Mouse (Mus musculus) olfactory bulb, adult 2 months (tissue): ENCODE measurements around the gene Utp6. TPM values are rescaled to one million over a fixed set of nuclear protein-coding genes. Genes with fewer than 3 reads are reported as not detected.

Experiments
- H3K27ac ChIP-seq: fragments of 200-500 bp; 2 replicates; pipeline ENCODE4 v1.5.1; 2012; ENCODE audit warnings: low read depth, low read length; ENCODE audit not compliant: insufficient read depth
- H3K4me1 ChIP-seq: fragments of 200-500 bp; 2 replicates; pipeline ENCODE4 v1.6.1; 2012; ENCODE audit warnings: low read length; ENCODE audit not compliant: control insufficient read depth, insufficient read depth
- H3K4me3 ChIP-seq: fragments of 200-500 bp; 2 replicates; pipeline ENCODE4 v1.5.1; 2012; ENCODE audit warnings: mild to moderate bottlenecking, low read depth, low read length, moderate library complexity; ENCODE audit not compliant: insufficient read depth
- CTCF ChIP-seq: fragments of 200-500 bp; IDR thresholded peaks from 2 replicates; pipeline ENCODE4 v1.5.1; 2012; ENCODE audit warnings: low read depth, mild to moderate bottlenecking, low read length, moderate library complexity; ENCODE audit not compliant: insufficient read depth
- POLR2A ChIP-seq: fragments of 200-500 bp; IDR thresholded peaks from 2 replicates; pipeline ENCODE4 v1.6.1; 2012; ENCODE audit warnings: mild to moderate bottlenecking, low read depth, low read length, moderate library complexity; ENCODE audit not compliant: insufficient read depth
- WGBS: fragments of 180-500 bp; shearing (Covaris S2); methylation state at CpG from one replicate; pipeline ENCODE4 v1.1.7; 2018; 5-methylcytosine and 5-hydroxymethylcytosine counted together
- polyA plus RNA-seq: library from polyadenylated mRNA; stranded (reverse); fragments of >200 nt; gene quantifications from 2 replicates; pipeline ENCODE4 v1.2.4, GENCODE M21; 2012; ENCODE audit warnings: low replicate concordance; ENCODE audit not compliant: missing spikeins, insufficient read depth, insufficient read length

Gene Utp6
- polyA plus RNA-seq, 1 experiment = not detected

DNA sequence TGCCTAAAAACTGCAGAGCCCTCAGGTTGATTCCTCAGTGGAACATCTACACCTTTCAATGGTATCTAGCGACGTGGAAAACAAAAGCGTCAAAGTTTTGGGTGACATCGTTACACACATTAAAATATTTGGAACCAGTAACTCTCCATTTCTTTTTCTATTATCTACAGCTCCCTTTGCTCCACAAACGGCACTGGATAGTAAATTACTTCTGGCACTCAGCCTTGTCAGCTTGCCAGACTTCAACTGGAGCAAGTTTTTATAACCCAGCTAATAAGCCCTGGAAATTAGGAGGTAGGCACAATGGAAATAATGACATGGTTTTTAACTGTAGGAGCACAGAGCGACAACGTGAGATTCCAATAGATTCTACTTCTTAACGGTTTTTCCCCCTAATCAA is 3.7 kb upstream of the Utp6 start:
- Histone ChIP-seq H3K4me1 (peaks cover 3% of the 10 kb centered on the region; the same call in 1 of the 2 replicates), H3K27ac (no peak overlapping the region), H3K4me3 (no peak overlapping the region)
- no peak for TF ChIP-seq POLR2A
- TF ChIP-seq CTCF = no peak
- 9% methylated on average over 8 of the region's 8 CpGs for WGBS

GRCm38 (mm10) chr11:79963212-79963974 is 1.2 kb upstream of the Utp6 start:
- no peak for TF ChIP-seq CTCF
- TF ChIP-seq POLR2A = no peak
- WGBS = 32% methylated on average over 8 of the region's 8 CpGs
- peaks cover 3% of the 10 kb centered on the region; the same call in 1 of the 2 replicates for H3K4me1 ChIP-seq
- no peak overlapping the region for H3K27ac ChIP-seq
- H3K4me3 ChIP-seq = no peak overlapping the region

- H3K4me1 ChIP-seq = peaks cover 3% of the 10 kb centered on the region; the same call in 1 of the 2 replicates
- H3K27ac ChIP-seq = no peak overlapping the region; the same call in 1 of the 2 replicates
- no peak for TF ChIP-seq CTCF
- TF ChIP-seq POLR2A = no peak
- peak overlapping the region; percentile 84 for H3K4me3 ChIP-seq
- WGBS = under 1% methylated on average over 9 of the region's 9 CpGs
Measured at GRCm38 (mm10) chr11:79962877-79963183, 640 bp upstream of the Utp6 start.

DNA sequence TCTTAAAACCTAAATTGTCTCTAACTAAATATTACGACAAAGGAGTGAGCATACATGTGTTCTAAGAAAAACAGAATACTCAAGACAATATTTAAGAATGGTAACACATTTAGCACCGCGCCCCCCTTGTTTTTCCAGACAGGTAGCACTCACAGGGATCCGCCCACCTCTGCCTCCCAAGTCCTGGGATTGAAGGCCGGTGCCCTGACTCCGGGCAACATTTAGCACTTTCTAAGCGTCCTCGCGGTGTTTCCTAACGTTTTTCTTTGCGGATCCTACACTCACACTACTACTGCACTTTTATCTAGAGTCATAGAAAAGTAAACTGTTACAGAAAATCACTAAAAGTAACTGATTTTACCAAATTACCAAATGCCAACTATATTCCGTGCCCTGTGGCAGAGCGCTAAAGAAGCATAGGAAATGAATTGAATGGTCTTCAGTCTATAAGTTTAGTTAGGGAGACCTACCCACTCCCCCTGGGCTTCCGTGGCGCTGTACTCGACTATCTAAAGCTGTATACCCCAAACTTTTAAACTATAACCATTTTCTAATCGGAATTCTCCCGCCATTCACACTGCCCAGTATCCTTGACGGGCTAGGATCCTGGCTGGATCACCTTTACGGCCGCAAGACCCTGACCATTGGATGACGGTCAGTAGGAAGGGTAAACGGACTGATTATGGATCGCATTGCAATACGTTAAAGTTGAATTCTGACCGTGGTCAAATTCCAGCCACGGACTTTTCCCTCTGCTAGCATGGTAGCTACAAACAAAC is 655 bp downstream of the Utp6 start:
- Histone ChIP-seq H3K4me1 (peaks cover 3% of the 10 kb centered on the region; the same call in 1 of the 2 replicates), H3K27ac (no peak overlapping the region), H3K4me3 (peak overlapping the region; percentile 84)
- 5% methylated on average over 27 of the region's 27 CpGs for WGBS
- TF ChIP-seq POLR2A = no peak

DNA sequence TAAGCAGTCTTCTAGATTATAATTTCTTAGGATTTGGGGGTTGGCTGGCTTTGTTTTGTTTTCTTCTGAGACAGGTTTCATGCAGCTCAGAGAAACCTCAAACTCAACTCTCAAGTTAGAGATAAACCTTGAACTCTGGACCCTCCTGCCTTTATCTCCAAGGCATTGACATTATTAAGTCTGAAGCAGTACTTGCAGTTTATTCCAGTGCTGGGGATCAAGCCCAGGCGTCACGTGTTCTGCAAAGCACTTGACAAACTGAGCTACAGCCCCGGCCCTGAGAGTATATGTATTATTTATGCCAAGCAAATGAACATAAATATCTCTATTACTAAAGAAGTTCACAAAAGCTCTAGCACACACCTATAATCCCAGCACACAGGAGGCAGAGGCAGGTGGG is 14.9 kb downstream of the Utp6 start:
- 93% methylated on average over 3 of the region's 3 CpGs for WGBS
- H3K4me3 ChIP-seq = no peak overlapping the region
- H3K4me1 ChIP-seq = no peaks in the 10 kb centered on the region
- H3K27ac ChIP-seq = no peak overlapping the region
- no peak for TF ChIP-seq POLR2A
- TF ChIP-seq CTCF = no peak

- Histone ChIP-seq H3K27ac (no peak overlapping the region), H3K4me3 (no peak overlapping the region), H3K4me1 (no peaks in the 10 kb centered on the region)
- WGBS = 90% methylated on average over 7 of the region's 7 CpGs
- TF ChIP-seq CTCF (no peak), POLR2A (no peak)
Measured at GRCm38 (mm10) chr11:79943601-79944000, 18.6 kb downstream of the Utp6 start.

DNA sequence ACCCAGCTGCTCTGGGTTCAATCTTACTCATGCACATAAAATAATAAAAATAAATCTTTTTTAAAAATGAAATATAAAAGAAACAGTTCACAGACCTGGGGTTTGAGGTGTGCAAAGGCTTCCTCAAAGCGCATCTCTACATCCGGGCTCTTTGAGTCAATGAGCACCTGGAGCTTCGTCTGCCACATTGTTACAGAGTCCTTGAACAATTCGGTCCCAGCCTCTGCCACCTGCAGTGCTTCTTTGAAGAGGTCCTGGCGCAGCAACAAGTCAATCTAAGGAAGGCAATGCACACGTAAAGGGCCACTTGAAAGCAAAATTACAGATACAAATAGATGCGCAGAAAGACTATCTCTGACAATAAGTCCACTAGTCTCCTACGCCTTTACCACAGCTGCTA is 19.1 kb downstream of the Utp6 start:
- TF ChIP-seq POLR2A (no peak), CTCF (no peak)
- Histone ChIP-seq H3K4me1 (no peaks in the 10 kb centered on the region), H3K27ac (no peak overlapping the region), H3K4me3 (no peak overlapping the region)
- 87% methylated on average over 8 of the region's 8 CpGs for WGBS

DNA sequence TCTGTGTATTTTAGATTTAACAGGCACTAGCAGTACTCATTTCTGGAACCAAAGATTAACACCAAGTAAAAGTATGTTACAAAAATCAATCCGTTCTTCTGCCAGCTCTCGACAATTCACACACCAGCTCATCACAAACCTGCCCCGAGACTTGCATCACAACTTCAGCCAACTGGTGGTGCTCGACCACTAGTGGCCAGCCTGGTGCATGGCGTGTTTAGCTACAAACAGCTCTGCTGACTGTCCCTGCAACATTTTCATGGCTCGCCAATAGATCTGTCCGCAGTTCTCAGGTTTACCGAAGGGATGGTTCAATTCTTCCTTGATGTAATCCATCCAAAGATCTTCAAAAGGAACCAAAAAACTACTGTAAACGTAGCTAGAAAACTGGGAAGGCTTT is 26.4 kb downstream of the Utp6 start:
- no peak for TF ChIP-seq CTCF
- no peak for TF ChIP-seq POLR2A
- Histone ChIP-seq H3K4me1 (no peaks in the 10 kb centered on the region), H3K4me3 (no peak overlapping the region), H3K27ac (no peak overlapping the region)
- 86% methylated on average over 9 of the region's 9 CpGs for whole genome bisulfite sequencing

GRCm38 (mm10) chr11:79922766-79923165 is 39.4 kb downstream of the Utp6 start:
- no peaks in the 10 kb centered on the region for H3K4me1 ChIP-seq
- no peak overlapping the region for H3K27ac ChIP-seq
- 93% methylated on average over 1 of the region's 1 CpGs for WGBS
- H3K4me3 ChIP-seq = no peak overlapping the region
- TF ChIP-seq CTCF (no peak), POLR2A (no peak)
